Mouse (Mus musculus) limb, embryonic 15.5 days (tissue): ENCODE data around the gene Pard3. TPM values are rescaled to one million over a fixed set of nuclear protein-coding genes. Genes with fewer than 3 reads are reported as not detected.

ENCODE experiments used
- ATAC-seq: fragments of 200-750 bp; cut with Nextera tagmentation; 2 replicates; pipeline ENCODE4 v1.8.0; 2017; ENCODE audit warnings: low read depth, moderate TSS enrichment; ENCODE audit not compliant: insufficient number of reproducible peaks, low FRiP score, low TSS enrichment
- H3K27ac ChIP-seq: fragments of 300-500 bp; sonication (generic); 2 replicates; pipeline ENCODE4 v1.5.1; 2015; ENCODE audit warnings: moderate library complexity, mild to moderate bottlenecking, inconsistent platforms
- H3K27me3 ChIP-seq: fragments of 300-500 bp; sonication (generic); 2 replicates; pipeline ENCODE4 v1.6.1; 2015; ENCODE audit warnings: inconsistent platforms
- H3K36me3 ChIP-seq: fragments of 300-500 bp; sonication (generic); 2 replicates; pipeline ENCODE4 v1.6.1; 2015; ENCODE audit warnings: inconsistent platforms
- H3K4me1 ChIP-seq: fragments of 300-500 bp; sonication (generic); 2 replicates; pipeline ENCODE4 v1.6.1; 2015; ENCODE audit warnings: inconsistent platforms
- H3K4me2 ChIP-seq: fragments of 300-500 bp; sonication (generic); 2 replicates; pipeline ENCODE4 v1.6.1; 2015; ENCODE audit warnings: mild to moderate bottlenecking, inconsistent platforms
- H3K4me3 ChIP-seq: fragments of 300-500 bp; sonication (generic); 2 replicates; pipeline ENCODE4 v1.5.1; 2015; ENCODE audit warnings: mild to moderate bottlenecking, inconsistent platforms
- H3K9ac ChIP-seq: fragments of 300-500 bp; sonication (generic); 2 replicates; pipeline ENCODE4 v1.6.1; 2015; ENCODE audit warnings: inconsistent platforms
- H3K9me3 ChIP-seq: fragments of 300-500 bp; sonication (generic); 2 replicates; pipeline ENCODE4 v1.6.1; 2016; ENCODE audit warnings: inconsistent platforms
- WGBS: fragments of 180-500 bp; shearing (Covaris S2); methylation state at CpG from one replicate; pipeline ENCODE4 v1.1.7; 2015; 5-methylcytosine and 5-hydroxymethylcytosine counted together
- polyA plus RNA-seq: library from polyadenylated mRNA; unstranded; fragments of >200 nt; fragmentation: Nextera tagmentation; extraction: Ambion mirVana; gene quantifications from 2 replicates; pipeline ENCODE4 v1.2.1, GENCODE M21; 2015

The Pard3 gene
- polyA plus RNA-seq, 1 experiment from 2014 or later, result 37.8 TPM

DNA sequence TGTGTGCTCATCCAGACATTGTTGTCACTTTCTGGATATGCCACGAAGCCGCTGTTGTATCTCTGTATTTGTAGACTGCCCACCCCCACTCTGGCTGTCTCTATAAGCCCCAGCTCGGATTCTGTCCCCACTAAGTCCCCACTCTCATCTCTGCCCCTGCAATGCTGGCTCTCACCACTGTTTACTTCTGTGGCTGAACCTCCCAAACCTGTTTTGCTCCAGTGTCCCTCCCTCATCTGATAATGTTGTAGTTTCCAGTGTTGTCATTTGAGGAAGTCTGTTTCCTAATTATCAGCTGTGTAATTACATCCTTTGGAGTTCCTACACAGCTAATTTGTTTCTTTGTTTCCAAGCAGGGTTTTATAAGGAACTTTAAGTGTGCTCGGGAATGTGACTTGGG lies 81.4 kb downstream of the Pard3 start:
- H3K4me2 ChIP-seq, result no peak overlapping the region

GRCm38 (mm10) chr8:127146055-127146454 lies 82.4 kb downstream of the Pard3 start:
- Histone ChIP-seq H3K4me3 (no peak overlapping the region), H3K9ac (no peak overlapping the region), H3K27me3 (no peaks in the 10 kb centered on the region), H3K4me2 (no peak overlapping the region), H3K27ac (no peak overlapping the region), H3K4me1 (peaks cover 28% of the 10 kb centered on the region), H3K36me3 (no peaks in the 10 kb centered on the region), H3K9me3 (no peaks in the 10 kb centered on the region)
- 65% methylated on average over 4 of the region's 4 CpGs for WGBS
- ATAC-seq, result no peak

More for the DNA sequence above, 81.4 kb downstream of the Pard3 start:
- Histone ChIP-seq H3K27me3 (no peaks in the 10 kb centered on the region), H3K36me3 (no peaks in the 10 kb centered on the region), H3K4me3 (no peak overlapping the region), H3K9ac (no peak overlapping the region), H3K9me3 (no peaks in the 10 kb centered on the region), H3K4me1 (peaks cover 24% of the 10 kb centered on the region), H3K27ac (no peak overlapping the region)
- WGBS, result 40% methylated on average over 4 of the region's 4 CpGs
- no peak for ATAC-seq

GRCm38 (mm10) chr8:127148821-127149220 lies 85.1 kb downstream of the Pard3 start:
- no peak overlapping the region for H3K27ac ChIP-seq
- 55% methylated on average over 7 of the region's 7 CpGs for WGBS

DNA sequence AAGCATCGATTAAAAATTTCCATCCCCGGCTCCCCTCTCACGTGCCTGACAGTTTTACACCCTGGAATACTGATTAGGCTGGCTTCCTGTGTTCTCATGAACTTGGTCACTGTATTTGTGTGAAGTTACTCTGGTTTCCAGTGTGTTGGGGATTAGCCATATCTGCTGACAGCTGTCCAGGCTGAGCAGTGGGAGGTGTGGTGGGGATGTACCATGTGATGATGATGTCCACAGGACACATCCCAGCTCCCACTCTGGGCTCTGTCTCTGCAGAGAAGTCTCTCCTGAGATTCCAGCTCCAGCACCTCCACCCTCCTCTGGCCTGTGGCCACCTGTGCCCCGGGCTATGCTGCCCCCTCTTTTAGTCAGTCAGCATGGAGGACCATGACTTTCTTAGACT lies 87.0 kb downstream of the Pard3 start:
- Histone ChIP-seq H3K27ac (no peak overlapping the region), H3K4me3 (no peak overlapping the region), H3K4me2 (no peak overlapping the region), H3K27me3 (no peaks in the 10 kb centered on the region), H3K9me3 (no peaks in the 10 kb centered on the region), H3K9ac (no peak overlapping the region), H3K36me3 (no peaks in the 10 kb centered on the region), H3K4me1 (peaks cover 13% of the 10 kb centered on the region)
- no peak for ATAC-seq
- WGBS, result 75% methylated on average over 4 of the region's 4 CpGs

More at GRCm38 (mm10) chr8:127148821-127149220, 85.1 kb downstream of the Pard3 start:
- H3K4me3 ChIP-seq, result no peak overlapping the region
- no peak overlapping the region for H3K4me2 ChIP-seq
- H3K9ac ChIP-seq, result no peak overlapping the region
- H3K27me3 ChIP-seq, result no peaks in the 10 kb centered on the region
- H3K36me3 ChIP-seq, result no peaks in the 10 kb centered on the region
- no peak for ATAC-seq
- peaks cover 28% of the 10 kb centered on the region for H3K4me1 ChIP-seq
- no peaks in the 10 kb centered on the region for H3K9me3 ChIP-seq

- no peak for ATAC-seq
- 55% methylated on average over 3 of the region's 3 CpGs for WGBS
- Histone ChIP-seq H3K9ac (no peak overlapping the region), H3K27me3 (no peaks in the 10 kb centered on the region), H3K27ac (no peak overlapping the region), H3K4me3 (no peak overlapping the region), H3K4me2 (no peak overlapping the region), H3K4me1 (peaks cover 13% of the 10 kb centered on the region), H3K36me3 (no peaks in the 10 kb centered on the region), H3K9me3 (no peaks in the 10 kb centered on the region)
Measured at GRCm38 (mm10) chr8:127151706-127152105, 88.0 kb downstream of the Pard3 start.

- no peaks in the 10 kb centered on the region for H3K27me3 ChIP-seq
- no peak overlapping the region for H3K27ac ChIP-seq
- 0 out of 2 replicates have a peak, but pooled peaks cover 5% of the 10 kb centered on the region for H3K36me3 ChIP-seq
- ATAC-seq, result no peak
- 58% methylated on average over 8 of the region's 8 CpGs for WGBS
- H3K9ac ChIP-seq, result no peak overlapping the region
- H3K9me3 ChIP-seq, result no peaks in the 10 kb centered on the region
- H3K4me1 ChIP-seq, result peaks cover 6% of the 10 kb centered on the region
- H3K4me2 ChIP-seq, result no peak overlapping the region
- no peak overlapping the region for H3K4me3 ChIP-seq
Measured at GRCm38 (mm10) chr8:127157087-127157486, 93.4 kb downstream of the Pard3 start.

DNA sequence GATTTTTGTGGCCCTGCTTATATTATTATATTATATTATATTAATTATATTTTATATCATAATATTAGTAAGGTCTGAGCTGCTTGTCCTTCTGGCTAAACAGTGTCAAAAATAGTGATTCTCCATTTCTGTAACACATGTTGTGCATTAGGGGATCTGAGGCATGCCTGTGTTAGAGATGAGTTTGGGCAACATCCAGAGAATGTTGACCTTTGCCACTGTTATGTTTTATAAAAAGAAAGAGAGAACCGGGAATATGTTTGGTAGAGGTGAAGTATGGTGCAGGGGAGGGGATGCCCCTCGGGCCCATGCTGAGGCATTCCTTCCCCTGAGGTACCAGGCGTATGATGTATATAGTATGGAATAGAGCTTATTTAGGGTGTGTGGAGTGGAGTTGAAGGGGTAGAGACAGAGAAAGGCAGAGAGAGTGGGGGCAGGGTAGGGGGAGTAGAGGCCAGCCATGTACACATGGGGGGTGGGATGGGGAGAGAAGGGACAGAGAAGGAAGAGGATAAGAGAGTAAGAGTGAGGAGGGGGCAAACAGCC lies 95.8 kb downstream of the Pard3 start:
- Histone ChIP-seq H3K27ac (no peak overlapping the region), H3K4me2 (no peak overlapping the region), H3K4me1 (peaks cover 6% of the 10 kb centered on the region), H3K36me3 (0 out of 2 replicates have a peak, but pooled peaks cover 5% of the 10 kb centered on the region), H3K9me3 (no peaks in the 10 kb centered on the region), H3K4me3 (no peak overlapping the region), H3K9ac (no peak overlapping the region), H3K27me3 (no peaks in the 10 kb centered on the region)
- WGBS, result 43% methylated on average over 3 of the region's 3 CpGs
- no peak for ATAC-seq

DNA sequence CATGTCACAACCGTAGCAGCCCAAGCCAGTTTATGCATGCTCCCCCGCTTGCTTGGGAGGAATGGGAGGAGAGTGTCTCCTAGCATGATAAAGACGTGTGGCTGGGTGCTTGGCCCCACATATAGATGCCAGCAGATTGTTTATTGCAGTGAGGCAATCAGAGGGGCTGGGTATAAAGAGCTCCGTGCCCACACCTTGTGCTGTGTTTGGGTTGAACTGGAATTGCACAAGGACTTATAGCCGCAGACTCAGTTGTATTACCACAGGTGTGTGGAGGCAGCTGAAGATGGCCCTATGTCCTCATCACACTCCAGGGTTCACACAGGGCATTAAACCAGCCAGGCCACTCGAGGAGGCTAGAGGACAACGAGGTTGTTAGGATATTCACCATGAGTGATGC lies 98.2 kb downstream of the Pard3 start:
- WGBS, result 76% methylated on average over 7 of the region's 7 CpGs
- H3K36me3 ChIP-seq, result 0 out of 2 replicates have a peak, but pooled peaks cover 5% of the 10 kb centered on the region
- no peak overlapping the region for H3K27ac ChIP-seq
- no peaks in the 10 kb centered on the region for H3K27me3 ChIP-seq
- no peak overlapping the region for H3K4me2 ChIP-seq
- H3K4me1 ChIP-seq, result peaks cover 6% of the 10 kb centered on the region
- no peaks in the 10 kb centered on the region for H3K9me3 ChIP-seq
- H3K4me3 ChIP-seq, result no peak overlapping the region
- no peak for ATAC-seq
- no peak overlapping the region for H3K9ac ChIP-seq

DNA sequence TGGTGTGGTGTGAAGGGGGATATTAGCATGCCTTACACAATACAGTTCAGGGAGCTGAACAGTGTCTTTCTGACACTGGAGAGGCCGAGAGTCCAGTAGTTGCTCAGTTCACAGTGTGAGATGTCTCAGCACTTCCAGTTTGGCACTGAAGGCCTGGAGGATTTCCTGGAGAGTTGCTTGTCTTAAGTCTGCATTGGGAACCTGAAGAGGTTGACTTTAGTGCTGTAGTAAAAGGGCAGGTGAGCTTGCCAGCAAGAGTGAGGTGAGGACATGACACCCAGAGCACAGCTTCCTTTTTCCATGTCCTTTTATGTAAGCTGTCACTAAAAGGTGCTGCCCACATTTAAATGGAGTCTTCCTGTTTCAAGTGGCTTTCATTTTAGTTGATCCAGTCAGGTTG lies 99.1 kb downstream of the Pard3 start:
- 77% methylated on average over 1 of the region's 1 CpGs for WGBS
- peaks cover 6% of the 10 kb centered on the region for H3K4me1 ChIP-seq
- H3K9ac ChIP-seq, result no peak overlapping the region

GRCm38 (mm10) chr8:127164326-127165280 lies 100.9 kb downstream of the Pard3 start:
- H3K9ac ChIP-seq, result no peak overlapping the region
- 0 out of 2 replicates have a peak, but pooled peaks cover 5% of the 10 kb centered on the region for H3K36me3 ChIP-seq
- no peak overlapping the region for H3K4me3 ChIP-seq
- H3K27ac ChIP-seq, result no peak overlapping the region
- no peak for ATAC-seq
- H3K4me2 ChIP-seq, result no peak overlapping the region
- no peaks in the 10 kb centered on the region for H3K27me3 ChIP-seq
- peaks cover 4% of the 10 kb centered on the region for H3K4me1 ChIP-seq
- no peaks in the 10 kb centered on the region for H3K9me3 ChIP-seq
- WGBS, result 89% methylated on average over 12 of the region's 12 CpGs

More for the DNA sequence above, 99.1 kb downstream of the Pard3 start:
- Histone ChIP-seq H3K36me3 (0 out of 2 replicates have a peak, but pooled peaks cover 5% of the 10 kb centered on the region), H3K27me3 (no peaks in the 10 kb centered on the region), H3K27ac (no peak overlapping the region), H3K4me2 (no peak overlapping the region), H3K9me3 (no peaks in the 10 kb centered on the region), H3K4me3 (no peak overlapping the region)
- ATAC-seq, result no peak

DNA sequence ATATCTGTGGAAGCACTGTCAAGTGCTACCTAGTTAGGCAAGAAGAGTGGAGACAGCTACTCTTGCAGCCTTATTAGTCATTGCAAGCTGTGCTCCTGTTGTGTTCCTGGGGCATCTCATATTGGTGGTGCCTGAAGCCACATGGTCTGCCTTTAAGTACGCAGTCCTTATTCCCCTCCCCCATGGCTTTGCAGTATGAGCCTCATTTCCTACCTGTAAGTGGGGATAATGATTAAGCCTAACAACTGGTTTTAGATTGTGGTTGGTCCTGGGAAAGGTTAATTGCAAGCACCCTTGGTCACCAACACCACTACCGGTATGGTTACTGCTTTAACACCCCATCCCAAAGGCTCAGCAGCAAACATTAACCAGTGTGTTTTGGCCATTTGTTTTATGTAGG lies 104.8 kb downstream of the Pard3 start:
- Histone ChIP-seq H3K4me2 (no peak overlapping the region), H3K27ac (no peak overlapping the region), H3K9me3 (no peaks in the 10 kb centered on the region), H3K9ac (no peak overlapping the region), H3K27me3 (no peaks in the 10 kb centered on the region), H3K36me3 (no peaks in the 10 kb centered on the region), H3K4me3 (no peak overlapping the region), H3K4me1 (peaks cover 7% of the 10 kb centered on the region; the same call in 1 of the 2 replicates)
- WGBS, result 42% methylated on average over 2 of the region's 2 CpGs
- no peak for ATAC-seq

DNA sequence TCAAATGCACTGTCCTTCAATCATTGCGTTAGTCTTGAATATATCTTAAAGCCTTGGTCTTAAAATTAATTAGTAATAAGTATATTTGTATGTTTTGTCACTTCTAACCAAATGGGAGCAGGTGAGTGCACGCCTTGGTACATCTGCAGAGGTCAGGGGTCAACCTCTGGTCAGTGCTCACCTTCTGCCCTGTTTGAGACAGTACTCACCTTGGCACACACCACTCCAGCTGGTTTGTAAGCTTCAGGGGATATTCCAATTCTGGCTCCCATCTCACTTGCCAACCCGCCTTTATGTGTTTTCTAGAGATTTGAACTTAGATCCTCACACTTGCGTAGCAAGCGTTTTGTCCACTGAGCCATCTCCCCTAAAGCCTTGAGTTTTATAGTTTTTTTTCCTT lies 105.7 kb downstream of the Pard3 start:
- no peak overlapping the region for H3K4me2 ChIP-seq
- H3K4me1 ChIP-seq, result peaks cover 7% of the 10 kb centered on the region; the same call in 1 of the 2 replicates
- H3K27me3 ChIP-seq, result no peaks in the 10 kb centered on the region
- ATAC-seq, result no peak
- H3K9ac ChIP-seq, result no peak overlapping the region
- no peaks in the 10 kb centered on the region for H3K36me3 ChIP-seq
- no peaks in the 10 kb centered on the region for H3K9me3 ChIP-seq
- WGBS, result 96% methylated on average over 5 of the region's 5 CpGs
- no peak overlapping the region for H3K27ac ChIP-seq
- H3K4me3 ChIP-seq, result no peak overlapping the region
